Mouse (Mus musculus): Measurements from ENCODE around the gene Ccdc15.
"Not testable (repeated sequence)": the region's sequence is repeated elsewhere in the genome, so short reads cannot be mapped to it uniquely, and the experiment has no call there.

Ccdc15 gene

DNA sequence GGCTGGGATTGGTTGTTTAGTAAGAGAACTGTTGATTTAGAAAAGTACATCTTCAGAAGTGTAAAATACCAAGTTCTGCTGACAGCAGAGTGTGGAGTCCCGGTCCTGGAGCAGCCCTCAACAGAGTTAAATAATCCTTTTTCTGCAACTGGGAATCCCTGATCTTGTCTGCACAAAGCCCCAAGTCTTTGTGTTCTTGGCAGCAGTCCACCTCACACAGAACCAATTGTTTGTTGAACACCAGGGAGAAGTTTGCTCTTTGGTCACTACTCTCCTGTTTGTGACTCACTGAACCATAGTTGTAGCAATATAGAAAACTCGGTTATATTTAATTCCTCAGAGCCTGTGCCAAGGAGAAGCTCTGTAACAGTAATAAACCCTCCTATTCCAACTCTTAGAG, 3.0 kb upstream of the Ccdc15 start:
- no peak for DNase-seq (ENCODE audit: low read depth, low spot score)

DNA sequence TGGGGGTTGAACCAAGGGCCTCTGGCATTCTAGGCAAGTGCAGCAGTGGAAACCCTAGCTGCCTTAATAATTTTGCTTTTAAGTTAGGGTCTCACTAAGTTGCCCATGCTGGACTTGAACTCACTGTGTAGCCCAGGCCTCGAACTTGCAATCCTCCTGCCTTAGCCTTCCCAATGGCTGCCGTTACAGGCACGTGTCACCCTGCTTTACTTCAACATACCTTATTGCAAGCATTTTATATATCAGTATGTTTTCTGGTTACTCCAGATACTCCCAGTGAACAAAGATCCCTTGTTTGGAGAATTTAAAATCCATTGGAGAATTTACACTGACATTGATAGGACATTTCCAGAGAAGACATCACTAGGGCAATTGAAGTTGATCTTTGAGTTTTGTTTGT, 818 bp upstream of the Ccdc15 start:
- no peak for DNase-seq (ENCODE audit: low read depth, low spot score)

DNA sequence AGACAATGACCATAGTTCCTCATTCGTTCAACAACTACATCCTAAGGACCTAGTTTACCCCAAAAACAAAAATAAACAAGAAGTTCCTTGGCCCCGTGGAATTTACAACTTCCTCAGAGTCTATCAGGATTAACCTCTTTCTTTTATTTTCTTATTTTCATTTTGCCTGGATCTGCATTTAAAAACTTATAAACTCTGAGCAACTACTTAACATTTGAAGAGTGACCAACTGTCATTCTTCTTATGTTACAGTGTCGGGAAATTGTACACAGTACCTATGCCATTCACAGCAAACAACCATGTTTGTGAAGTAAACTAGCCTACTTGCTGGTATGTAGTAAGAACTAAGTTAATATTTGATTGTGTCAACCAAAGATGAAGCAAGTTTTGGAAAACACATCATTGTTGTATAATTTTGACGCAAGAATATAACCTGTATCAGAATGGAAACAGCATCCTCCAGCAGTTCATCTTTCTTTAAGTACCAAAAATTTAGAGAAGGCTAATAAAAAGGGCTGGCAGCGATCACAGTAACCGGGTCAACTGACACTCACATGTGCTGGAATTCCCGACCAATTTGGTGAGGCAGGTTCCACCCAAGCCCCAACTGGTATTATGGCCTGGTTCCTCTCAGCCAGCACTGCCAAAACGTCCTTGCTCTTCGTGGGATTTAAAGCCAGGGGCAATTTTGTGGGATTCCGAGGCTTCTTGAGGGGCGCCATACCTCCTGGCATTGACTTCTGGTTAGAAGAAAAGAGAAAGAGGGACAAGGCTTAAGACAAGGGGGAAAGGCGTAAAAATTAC, 846 bp downstream of the Ccdc15 start:
- DNase-seq (ENCODE audit: low read depth, low spot score) = peak; percentile 42

DNA sequence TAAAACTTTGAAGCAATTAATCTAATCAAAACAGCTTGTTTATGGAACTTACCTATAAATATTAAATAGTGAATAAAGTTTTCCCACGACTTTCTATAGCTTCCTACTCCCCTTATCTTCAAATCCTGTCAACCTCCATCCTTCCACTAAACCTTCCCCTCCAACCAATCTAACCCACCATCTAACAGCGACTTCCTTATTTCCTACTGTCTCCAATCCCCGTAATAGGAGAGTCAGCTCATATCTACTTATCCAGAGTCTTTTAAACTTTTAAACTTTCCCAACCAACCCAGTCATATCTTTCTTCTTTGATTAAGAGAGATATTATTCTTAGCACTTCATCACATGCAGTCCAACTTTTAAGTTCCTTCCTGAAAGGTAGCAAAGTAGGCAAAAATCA, 2.8 kb downstream of the Ccdc15 start:
- DNase-seq (ENCODE audit: low read depth, low spot score) = no peak

DNA sequence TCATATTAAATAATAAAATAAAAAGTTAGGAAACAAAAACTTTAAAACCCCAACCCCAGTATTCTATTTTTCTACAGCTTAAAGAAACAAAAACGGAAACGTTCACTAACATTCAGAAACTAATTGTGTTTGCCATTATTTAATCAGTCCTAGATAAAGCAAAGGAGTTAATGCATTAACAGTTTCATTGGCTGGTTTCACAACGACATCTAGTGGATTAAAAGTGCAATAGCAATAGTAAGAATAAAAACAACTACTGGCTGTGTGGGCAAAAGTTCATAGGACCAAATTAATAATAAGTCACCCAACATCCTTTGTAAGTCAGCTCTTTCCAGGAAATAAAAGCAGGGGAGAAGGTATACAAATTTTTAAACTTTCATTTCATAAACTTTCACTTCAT, 18.8 kb downstream of the Ccdc15 start:
- peak; percentile 5 for DNase-seq (ENCODE audit: low read depth, low spot score)

DNA sequence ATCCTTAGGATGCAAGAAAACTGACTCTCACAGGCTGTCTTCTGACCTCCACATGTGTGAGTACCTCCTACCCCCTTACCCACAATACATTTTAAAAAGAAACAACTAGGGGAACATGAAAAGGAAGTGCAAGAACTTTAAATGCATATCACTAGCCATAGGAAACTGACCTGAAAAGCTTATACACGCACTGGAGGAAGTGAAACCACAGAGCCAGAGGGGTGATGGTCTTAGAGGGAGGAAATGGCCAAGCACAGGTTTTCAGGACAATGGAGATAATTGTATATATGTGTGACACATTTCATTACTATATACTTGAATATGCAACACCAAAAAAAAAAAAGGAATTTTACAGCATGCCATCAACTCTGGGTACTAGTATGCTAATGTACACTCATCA, 46.5 kb downstream of the Ccdc15 start:
- no peak for DNase-seq (ENCODE audit: low read depth, low spot score)

DNA sequence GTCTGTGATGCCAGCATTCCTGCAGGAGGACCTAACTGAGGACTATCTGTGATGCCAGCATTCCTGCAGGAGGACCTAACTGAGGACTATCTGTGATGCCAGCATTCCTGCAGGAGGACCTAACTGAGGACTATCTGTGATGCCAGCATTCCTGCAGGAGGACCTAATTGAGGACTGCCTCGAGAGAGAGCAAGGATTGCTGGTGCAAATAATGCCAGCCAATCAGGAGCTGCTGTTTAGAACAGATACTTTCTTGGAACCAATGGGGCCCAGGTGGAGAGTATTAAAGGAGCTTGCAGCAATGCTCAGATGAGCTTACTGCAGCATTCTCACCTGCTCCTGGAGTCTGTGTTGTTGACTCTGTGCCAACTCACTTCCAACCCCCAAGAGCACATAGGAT, 47.7 kb downstream of the Ccdc15 start:
- DNase-seq (ENCODE audit: low read depth, low spot score) = not testable (repeated sequence)

DNA sequence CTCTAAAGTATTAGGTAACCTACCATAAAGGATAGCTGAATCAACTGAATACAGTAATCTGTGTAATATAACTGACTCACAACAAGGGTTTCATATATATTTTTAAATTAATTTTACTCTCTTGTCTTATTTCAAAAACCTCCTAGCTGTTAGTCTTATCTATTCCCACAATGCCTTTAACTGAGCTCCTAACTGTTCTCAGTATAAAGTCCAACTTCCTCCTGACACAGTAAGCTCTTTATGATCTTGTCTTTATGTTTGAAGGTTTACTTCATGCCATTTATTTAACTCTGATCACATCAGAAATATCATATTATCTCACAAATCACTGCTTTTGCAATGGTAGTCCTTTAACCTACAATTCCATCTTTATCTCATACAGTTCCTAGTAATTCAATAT, 52.6 kb downstream of the Ccdc15 start:
- no peak for DNase-seq (ENCODE audit: low read depth, low spot score)

DNA sequence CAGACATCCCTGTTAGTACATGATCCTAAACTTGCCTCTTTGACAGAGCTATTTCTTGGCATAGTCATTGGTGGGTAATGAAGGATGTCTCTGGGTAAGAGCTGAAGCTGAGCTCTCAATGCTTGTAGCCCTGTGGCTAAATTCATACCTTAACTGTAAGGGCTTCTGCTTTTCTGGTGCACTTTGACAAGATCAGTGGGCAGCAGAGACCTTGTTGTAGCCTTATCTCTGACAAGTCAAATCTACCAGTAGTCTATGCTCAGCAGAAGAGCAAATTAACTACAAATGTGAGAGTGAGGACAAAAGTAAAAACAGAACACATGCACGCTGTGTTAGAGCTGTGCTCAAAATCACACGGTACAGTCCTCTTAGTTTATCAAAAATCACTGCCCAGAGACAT, 81.6 kb downstream of the Ccdc15 start:
- no peak for DNase-seq (ENCODE audit: low read depth, low spot score)

DNA sequence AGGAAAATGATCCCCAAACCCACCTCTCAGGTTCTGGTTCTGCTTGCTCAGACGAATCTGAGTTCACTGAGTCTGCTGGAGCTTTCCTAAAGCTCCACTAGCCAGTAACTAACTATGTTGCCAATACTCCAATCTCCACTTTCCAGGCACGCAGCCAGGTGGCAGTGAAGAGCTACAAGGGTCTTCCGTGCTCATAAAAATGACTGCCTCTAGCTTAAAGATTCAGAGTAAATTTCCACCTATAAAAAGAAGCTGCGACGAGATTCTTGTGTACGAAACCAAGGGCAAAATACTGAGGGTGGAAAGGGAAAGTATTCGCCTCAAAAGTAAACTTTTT, 92.4 kb downstream of the Ccdc15 start:
- DNase-seq (ENCODE audit: low read depth, low spot score) = peak; percentile 77

DNA sequence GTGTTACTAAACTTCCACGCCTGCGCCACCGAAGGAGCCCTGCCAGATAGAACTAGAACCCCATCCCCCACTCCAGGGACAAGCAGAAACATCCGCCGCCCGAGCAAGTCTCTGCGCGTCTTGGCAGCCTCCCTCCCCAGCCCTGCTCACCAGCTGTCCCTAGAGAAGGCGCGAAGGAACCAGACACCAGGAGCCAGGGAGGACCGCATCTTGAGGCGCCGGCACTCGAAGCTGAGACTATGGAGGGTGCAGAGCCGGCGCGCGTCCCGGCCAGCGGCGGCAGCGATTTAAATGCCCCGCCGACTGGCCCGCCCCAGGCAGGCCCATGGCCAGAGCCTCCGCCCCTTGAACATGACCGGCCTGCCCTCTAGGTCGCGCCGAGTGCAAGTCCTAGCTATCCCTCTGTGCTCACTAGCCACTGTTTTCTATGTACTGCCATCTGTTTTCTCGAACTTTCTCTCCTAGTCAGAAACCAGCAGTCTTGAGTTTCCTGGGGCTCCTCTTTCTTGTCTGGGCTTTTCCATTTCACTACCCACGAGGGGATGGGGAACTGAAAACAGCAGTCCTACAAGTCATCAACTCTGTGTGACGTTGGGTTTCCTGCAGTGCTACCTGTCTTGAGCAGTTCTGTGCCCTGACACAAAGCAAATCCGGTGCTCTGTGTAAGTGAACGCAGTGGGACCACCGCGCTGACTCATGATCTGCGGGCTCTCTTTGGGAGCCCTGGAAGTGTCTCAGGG, 92.9 kb downstream of the Ccdc15 start, which contains the start of gene Slc37a2:
TSS of gene Slc37a2 (minus strand) at position 590 of the 740 bp plus-strand sequence.
- DNase-seq (ENCODE audit: low read depth, low spot score) = peak; percentile 70

DNA sequence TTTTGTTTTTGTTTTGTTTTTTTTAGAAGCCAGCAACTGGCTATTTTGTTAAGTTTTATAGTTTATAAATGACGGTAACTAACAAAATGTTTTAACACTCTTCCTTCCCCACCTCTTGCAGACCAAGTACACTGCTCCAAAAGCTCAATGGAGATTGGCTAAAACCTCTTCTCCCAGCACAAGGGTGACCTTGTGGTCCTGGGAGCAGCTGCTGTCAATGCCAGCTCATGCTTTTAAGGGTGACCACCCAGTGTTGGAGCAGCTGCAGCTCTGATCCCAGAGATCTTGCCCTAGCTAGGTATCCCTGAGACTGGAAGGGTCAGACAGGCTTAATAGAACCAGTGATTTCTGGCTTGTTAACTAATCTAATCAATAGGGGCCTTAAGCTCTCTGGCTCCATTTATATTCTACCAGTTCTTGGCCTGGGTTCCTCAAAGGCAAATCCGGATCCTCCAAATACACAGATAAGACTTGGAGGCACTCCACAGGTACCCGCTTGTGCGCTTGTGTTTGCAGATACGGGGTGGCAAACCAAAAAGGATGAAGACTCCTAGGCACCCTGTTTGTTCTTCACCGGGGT, 93.6 kb downstream of the Ccdc15 start:
- DNase-seq (ENCODE audit: low read depth, low spot score) = no peak

DNA sequence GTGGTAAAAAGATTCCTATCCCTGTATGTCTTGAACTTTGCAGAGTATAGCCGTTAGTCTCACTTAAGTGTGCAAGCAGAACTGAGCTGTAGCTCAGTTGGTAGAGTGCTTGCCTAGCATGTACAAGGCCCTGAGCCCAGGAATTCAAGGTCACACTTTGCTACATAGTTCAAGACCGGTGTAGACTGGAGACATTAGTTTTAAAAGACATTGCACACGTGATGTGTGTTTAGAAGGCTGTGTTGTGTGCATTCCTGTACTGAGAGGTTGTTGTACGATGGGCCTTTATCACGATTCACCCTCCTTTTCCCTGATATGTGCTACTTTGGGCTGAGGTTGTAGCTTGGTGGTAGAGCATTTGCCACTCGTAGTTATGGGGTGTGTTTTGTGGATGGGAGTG, 97.6 kb downstream of the Ccdc15 start:
- peak; percentile 50 for DNase-seq (ENCODE audit: low read depth, low spot score)

DNA sequence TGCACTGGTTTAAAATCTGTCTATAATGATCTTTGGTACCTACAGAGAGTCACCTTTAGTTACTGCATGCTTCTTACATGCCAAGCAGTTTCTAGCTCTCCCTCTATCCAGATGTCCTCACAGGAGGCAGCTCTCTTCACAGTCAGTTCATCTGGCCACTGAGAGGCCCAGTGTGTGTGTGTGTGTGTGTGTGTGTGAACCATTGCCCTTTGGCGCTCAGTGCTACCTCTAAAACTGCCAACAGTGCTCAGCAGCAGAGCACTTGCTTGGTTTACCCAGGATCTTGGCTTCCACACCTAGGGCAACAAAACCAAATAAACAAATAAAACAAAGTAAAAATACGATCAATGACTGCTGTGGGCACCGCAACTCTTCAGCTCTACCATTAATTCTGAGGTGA, 98.3 kb downstream of the Ccdc15 start:
- DNase-seq (ENCODE audit: low read depth, low spot score) = no peak

DNA sequence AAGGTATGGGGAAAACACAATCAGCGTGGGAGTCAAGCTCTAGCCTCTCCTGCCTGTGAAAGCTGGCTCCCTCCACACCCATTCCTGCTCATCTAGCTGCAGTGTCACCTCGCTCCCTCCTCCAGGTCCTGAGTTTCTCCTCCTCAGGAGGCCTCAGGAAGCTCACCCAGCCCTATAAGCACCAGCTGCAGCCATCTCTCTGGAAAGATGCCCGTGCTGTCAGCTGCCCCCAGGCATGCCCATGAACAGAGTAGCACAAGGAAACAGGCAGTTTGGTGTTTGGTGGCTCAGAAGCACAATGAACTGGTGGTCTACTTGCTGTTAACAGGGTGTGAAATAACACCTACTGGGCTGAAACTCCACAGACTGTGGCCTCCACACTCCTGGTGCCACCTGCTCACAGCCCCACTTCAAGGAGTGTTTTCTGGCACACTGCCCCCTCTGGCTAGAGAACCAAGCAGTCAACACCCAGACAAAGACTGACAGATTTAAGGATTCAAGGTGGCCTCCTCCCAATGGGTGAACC, 99.8 kb downstream of the Ccdc15 start:
- peak; percentile 65 for DNase-seq (ENCODE audit: low read depth, low spot score)

DNA sequence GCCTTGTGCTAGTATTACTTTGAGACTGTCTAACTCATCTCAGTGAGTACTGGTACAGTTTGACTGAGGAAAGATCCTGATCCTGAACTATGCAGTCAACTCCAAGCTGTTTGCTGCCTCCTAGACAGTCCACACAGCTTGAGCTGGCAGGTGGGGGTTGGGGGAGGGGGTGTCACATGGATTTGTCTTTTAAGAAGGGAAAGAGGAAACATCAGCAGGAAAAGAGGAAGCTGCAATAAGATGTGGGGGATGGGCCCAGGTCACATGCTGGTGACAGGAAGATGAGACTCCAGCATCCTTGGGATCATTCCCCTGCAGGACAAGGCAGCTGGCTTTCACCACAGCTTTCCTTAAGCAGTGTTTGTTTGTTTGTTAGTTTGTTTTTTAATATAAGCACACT, 100.8 kb downstream of the Ccdc15 start:
- peak; percentile 40 for DNase-seq (ENCODE audit: low read depth, low spot score)

DNA sequence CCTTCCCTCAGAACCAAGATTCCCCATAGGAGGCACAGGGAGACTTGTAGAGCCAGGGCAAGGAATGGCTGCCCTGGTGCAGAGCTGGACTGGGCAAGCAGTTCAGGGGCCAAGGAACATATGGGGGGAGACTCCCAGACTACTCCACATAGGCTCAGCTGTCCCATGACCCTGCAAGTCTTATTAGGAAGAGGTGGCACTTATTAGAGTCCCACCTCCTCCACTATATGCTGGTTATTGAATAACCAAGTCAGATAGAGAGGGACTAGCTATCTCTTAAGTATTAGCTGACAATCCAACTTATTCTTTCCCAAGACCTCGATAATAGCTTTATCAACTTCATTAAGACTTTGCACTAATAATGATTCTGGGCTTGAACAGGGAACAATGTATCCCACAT, 102.4 kb downstream of the Ccdc15 start:
- DNase-seq (ENCODE audit: low read depth, low spot score) = no peak

DNA sequence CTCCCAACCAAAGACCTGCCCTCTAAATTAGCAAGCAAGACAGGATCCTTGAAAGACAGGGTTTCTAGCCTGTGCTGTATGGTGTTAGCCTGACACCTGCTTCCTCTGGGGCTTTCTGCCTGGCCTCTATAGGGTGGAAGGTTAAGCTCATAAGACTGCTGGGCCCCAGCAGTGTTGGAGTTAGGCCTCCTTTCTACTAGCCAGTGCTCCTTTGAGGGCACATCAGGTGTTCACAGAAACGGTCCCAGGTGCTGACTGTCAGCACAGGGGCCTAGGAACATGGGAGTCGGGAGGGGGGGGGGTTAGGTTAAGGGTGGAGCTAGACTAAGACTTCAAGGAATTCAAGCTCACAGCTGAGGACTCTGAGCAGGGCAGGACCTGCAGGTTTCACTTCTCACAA, 102.8 kb downstream of the Ccdc15 start:
- DNase-seq (ENCODE audit: low read depth, low spot score) = no peak

DNA sequence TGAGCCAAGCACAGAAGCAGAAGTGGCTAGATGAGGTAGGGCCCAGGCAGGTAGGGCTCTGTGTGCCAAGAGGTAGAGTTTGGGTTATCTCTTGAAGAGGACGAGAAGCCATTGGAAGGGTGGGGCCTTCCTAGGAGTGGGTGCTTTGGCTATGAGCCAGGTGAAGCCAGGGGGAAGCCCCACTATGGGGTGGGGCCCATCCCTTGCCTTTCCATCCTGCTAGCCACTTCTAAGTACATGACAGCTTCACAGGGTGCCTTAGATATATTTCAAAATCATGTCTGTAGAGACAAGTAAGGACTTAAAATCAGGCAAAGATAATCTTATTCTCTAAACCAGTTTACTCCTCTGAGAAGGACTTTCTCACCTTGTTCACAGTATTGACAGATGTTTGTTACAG, 103.6 kb downstream of the Ccdc15 start:
- DNase-seq (ENCODE audit: low read depth, low spot score) = no peak

DNA sequence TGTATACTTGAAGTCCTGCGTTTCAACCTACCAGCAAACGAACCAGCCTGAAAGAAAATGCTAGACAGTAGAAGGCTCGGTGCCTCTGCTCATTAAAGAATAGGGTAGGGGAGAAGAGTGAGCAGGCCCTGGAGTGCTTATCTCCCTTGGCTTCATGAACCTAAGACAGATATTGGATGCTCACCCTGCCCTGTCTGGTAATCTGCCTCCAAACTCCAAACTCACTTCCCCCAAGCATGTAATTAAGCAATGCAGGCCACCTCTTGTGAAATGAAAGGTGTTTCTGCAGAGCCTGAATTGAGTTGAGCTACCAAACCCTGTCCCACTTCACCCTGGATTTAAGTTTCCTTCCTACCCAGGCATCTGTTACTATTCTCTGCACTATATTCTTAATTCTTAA, 105.5 kb downstream of the Ccdc15 start:
- no peak for DNase-seq (ENCODE audit: low read depth, low spot score)

DNA sequence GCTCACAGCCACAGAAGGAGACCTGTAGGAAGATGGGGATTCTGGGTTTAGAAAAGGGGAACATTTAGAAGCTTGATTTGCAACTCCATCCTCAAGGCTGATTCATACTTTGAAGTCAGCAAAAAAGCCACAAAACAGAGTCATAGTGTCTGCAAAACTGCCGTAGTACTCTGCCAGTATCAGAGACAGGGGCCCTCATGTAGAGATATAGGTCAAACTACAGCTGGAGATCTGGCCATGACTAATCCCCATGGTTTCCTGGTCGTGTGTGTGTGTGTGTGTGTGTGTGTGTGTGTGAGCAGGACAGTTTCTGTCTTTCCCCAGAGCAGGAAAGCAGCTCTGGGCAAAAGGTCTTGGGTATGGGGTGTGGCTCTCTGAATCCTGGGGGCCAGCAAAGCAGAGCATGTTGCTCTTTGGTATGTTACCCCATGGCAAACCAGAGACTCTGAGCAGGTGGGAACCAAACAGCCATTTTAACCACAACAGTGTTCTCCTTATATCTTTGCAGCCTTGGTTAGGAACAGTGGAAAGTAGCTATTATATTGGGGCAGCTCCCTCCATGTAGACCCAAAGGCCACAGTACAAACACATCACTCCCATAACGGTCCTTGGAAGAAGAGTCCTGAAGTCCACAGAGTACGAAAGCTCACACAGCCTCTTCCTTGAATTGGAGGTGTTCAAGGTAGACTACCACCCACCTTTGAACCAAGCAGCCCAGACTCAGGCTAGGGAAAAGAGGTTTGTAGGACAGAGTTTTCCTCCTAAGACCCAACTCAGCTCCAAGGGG, 112.1 kb downstream of the Ccdc15 start:
- no peak for DNase-seq (ENCODE audit: low read depth, low spot score)
